Mouse (Mus musculus) kidney, postnatal 4 days (tissue): Measurements from ENCODE around the gene Ripk1.
A peak's percentile ranks its signal among the peaks of the same experiment; 100 is the strongest.

Experiments
- DNase-seq, 2 experiments: peaks; one replicate each; pipeline ENCODE4 v3.0.0; 2021; ENCODE audit warnings: mixed read lengths in 2 of 2

Ripk1 gene

DNA sequence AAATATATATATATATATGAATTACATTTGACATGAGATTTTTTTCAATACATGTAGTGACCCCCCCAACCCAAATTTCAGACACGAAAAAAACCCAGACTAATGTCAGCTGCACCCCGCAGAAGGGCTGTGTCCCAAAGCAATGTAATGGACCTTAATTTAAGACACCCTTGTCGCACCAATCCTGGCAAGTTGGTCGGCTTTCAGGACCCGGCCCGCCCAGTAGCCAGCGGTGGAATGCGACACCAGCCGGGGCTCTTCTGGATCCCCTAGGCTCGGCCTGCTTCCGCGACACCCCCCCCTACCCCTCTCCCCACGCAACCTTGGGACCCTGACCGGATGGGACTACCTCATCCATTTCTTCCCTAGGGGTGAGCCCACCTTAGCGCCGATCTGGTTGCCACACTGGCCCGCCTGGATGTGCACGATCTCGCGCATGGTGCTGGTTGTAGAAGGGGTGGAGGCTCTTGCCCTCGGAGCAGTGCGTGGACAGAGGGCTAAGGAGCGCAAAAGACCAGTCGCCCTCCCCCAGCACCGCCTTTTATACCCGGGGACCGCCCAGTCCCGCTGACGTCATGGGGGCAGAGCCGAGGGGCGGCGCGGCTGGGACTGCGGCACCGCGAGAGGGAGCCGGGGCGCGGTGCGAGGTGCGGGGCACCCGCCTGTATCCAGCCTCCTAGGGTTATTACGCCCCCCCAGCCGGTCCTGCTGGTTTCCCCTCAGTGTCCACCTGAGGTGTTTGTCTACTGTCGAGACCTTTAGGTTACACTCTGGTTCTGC lies 75.5 kb downstream of the Ripk1 start, which contains the start of gene Tubb2a:
Gene Tubb2a, minus strand, starts transcription at position 516 of the 780 bp plus-strand sequence.
- DNase-seq, result peak; percentile 93 to 96

- no peak for DNase-seq
Observed at GRCm38 (mm10) chr13:34078500-34079280, 76.5 kb downstream of the Ripk1 start.

- DNase-seq, result no peak
Observed at GRCm38 (mm10) chr13:34079801-34080200, 77.6 kb downstream of the Ripk1 start.

- no peak for DNase-seq
Observed at GRCm38 (mm10) chr13:34081926-34082325, 79.8 kb downstream of the Ripk1 start.

DNA sequence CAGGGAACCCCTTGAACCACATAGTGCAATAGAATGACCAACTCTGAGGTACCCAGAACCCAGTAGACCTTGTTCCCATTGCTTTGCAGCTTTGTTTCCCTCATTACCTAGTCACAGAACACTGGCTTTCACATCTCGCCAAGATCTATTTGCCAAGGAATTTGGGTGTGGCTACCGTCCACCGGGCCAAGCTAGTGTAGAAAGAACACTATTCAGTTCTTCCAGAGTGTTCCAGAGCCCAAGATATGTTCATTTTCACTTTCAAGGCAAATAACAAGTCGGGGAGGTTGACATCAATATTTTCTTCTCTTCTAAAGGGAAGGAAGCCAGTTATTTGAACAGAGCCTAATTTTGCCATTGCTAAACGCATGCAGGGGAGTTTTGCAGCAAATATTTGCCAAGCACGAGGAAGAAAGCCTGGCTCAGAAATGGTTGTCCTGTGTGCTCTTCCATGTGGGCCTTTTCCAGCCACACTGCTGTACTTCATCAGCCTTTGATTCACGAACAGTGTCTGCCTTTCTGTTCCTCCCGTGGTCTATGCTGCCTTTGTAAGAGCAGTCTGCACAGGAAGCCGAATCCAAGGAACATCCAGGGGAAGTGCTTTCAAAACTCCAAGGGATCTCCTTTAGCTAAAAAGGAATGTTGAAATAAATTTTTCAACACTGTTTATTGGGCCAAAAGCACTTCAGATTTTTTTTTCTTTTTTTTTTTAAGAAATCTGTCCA lies 82.0 kb downstream of the Ripk1 start:
- no peak for DNase-seq
